Mouse (Mus musculus) layer of hippocampus, adult 8-10 months (tissue): Measurements from ENCODE around the gene Asgr2. TPM values are rescaled to one million over a fixed set of nuclear protein-coding genes. Genes with fewer than 3 reads are reported as not detected.
"Not testable (repeated sequence)": the region's sequence is repeated elsewhere in the genome, so short reads cannot be mapped to it uniquely, and the experiment has no call there.

Experiments
- DNase-seq, 2 experiments: peaks; one replicate each; pipeline ENCODE4 v3.0.0; 2022; ENCODE audit warnings: low spot score in 2 of 2
- total RNA-seq, 4 experiments: library from RNA; stranded (reverse); gene quantifications; 2 replicates each; pipeline ENCODE4 v1.2.4; 2022

Asgr2 gene
- under 1 TPM in 1 of 4 experiments, not detected in 3; 0.32 TPM for total RNA-seq

DNA sequence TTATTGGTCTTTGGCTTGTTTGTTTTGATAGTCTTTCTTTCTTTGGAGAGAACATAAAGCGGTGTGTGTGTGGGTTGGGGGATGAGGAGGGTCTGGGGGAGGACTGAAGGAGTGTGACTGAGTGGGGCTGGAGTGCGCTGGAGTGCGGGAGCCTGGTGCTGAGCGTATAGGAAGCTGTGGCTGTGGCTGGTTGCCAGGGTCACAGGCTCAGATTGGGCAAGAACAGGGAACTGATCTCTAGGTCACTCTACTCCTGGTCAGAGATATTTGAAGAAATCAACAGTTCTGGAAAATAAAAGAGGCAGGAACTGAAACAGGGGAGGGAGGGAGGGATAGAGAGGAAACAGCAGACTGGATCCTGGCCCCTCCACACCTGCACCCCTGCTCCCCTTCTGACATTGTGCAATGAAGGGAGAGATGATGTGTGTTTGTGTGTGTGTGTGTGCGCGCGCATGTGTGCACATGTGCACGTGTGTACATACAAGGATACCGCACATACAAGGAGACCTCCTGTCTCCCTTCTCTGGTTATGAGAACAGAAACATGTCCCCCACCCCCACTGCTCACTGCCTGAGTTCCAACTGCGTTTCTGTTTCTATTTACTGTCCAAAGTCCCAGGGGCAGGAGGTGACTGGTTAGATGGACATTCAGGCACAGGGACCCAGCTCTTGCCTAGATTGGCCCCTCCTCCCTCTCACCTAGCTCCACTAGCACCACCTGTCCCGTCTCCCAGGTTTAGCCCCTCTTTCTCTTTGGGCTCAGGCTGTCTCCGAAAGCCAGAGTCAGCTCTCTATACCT, at the start of gene Asgr2:
Gene Asgr2 (plus strand): TSS at position 659 of the 798 bp plus-strand sequence.
- DNase-seq, result no peak

DNA sequence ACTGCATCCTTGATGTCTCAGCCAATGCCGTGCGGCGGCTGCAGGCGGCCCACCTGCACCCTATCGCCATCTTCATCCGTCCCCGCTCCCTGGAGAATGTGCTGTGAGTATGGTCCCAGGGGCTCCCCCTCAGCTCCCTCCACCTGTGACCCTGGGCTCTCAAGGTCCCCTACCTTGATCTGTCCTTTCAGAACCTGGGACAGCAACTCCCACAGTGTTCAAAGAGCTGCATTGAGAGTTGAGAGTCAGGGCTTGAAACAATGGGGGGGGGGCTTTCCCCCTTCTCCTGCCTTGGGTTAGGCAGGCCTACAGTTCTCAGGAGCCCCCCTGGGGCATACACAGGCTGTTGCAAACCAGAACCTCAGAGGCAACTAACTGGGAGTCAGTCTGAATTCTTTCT, 48.8 kb upstream of the Asgr2 start:
- no peak for DNase-seq

DNA sequence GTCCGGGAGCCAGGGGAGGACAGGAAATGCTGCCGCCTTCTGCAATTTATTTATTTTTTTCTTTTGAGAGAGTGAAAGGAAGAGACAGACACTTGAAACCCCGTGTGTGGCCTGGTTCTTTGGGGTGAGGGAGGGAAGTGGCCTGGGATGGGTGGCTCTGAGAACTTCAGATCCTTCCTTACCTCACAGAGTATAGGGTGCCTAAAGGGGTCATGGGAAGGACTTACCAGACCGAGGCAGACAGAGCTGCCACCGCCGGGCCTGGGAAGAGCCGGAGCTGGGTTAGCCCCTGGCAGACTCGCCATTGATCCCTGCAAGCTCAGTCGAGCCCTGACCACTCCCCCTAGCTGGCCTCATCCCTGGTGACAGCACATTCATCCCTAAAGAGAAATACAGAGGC, 47.0 kb upstream of the Asgr2 start:
- DNase-seq, result no peak

DNA sequence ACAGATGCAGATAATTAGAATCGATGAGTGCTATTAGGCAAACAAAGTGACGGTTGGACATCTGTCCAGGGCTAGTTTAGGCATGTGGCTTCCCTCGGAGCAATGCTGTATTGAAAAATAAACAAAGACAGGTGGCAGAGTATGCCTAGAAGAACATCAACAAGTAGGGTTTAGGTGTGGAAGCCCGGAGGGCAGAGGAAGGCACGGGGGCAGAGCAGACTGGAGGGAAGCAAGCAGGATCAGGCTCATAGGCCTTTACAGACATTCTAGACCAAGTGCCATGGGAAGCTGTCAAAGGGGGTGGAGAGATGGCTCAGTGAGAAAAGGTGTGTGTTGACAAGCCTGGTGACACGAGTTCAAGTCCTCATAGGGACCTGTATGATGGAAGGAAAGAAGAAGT, 43.1 kb upstream of the Asgr2 start:
- DNase-seq, result no peak

DNA sequence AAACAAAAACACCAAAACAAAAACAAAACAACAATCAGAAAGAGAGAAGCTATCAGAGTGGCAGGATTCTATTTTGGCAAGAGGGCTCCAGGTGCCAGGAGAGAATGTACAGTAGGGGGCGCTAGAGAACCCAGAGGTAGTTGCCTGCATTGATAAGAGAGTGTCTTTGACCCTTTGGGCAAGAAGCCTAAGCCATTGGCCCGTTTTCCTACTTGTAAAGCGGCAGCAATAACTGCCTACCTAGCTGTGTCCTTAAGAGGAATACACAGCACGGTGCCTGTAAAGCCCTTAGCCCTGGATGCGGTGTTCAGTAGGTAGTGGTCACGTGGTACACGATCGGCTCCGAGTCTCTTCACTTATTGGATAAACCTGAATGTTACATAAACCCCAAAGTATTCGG, 42.6 kb upstream of the Asgr2 start:
- no peak for DNase-seq

DNA sequence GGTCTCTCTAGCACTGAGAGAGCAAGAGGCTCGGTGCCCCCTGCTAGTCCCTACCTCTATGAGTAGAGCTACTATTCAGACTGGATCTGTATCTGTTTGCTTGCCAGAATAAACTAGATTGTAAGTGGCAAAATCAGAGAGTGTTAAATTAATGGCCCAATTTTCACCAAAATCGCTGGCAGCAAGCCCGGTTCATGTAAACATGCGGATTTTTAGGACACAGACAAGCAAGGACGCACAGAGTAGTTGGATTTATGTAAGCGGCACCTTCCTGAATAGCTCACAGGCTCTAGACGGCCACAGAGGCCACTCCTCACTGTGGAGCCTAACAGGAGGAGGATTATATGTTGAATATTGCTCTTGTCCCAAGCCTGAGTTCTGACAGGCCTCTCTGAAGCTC, 39.3 kb upstream of the Asgr2 start:
- no peak for DNase-seq

DNA sequence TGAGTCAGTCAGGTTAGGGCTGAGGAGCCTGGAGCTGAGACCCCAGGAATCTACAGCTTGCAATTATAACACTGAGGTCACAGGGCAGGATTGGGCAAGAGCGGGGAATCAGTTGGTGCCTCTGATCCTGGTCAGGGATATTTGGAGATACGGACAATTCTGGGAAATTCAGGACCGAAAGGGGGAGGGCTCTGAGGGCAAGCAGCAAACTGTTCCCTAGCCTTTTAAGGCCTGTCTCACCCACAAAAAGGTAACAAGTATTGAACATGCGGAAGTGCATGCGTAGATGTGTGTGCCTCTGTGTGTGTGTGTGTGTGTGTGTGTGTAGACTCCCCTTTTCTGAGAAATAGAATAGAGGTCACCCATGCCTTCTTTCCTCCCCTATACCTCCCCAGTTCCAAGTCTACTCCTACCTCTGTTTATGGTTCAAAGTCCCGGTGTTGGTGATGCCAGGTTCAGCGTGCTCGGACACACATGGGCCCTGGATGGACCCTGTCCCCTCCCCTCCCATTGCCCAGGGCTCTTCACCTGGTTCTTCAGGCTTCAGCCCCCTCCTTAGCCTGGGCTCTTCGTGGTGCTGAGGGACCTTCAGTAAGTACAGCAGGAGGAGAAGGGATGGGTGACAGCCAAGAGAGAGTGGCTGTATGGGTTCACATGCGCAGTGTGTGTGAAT, 38.4 kb upstream of the Asgr2 start, which contains the start of gene Asgr1:
Gene Asgr1 (plus strand): TSS at position 188 of the 673 bp plus-strand sequence.
- no peak for DNase-seq

DNA sequence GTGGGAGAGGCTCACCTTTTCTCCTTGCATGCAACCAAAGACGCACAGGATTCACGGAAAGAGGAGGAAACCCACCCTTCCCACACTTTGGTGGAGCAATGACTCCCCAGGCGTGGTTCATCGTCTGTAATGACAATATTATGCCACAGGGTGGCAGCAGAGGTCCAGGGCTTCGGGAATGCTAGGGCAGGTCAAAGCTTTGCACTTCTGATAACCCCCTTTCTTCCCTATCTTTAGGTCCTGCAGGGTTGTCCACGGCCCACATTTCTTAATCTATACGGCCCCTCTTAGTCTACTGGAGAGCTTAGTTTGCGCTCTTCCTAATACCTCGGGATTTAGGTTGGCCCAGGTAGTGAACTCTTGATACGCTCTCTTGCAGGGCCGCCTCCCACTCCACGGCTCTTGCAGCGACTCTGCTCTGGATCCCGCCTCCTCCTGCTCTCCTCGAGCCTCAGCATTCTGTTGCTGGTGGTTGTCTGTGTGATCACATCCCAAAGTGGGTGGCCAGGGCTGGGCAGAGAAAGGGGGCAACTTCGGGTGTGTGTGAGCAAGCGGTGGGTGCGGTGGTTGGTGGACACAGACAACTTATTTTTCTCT, 36.7 kb upstream of the Asgr2 start:
- DNase-seq, result peak in 1 of 2 experiments; percentile 70

DNA sequence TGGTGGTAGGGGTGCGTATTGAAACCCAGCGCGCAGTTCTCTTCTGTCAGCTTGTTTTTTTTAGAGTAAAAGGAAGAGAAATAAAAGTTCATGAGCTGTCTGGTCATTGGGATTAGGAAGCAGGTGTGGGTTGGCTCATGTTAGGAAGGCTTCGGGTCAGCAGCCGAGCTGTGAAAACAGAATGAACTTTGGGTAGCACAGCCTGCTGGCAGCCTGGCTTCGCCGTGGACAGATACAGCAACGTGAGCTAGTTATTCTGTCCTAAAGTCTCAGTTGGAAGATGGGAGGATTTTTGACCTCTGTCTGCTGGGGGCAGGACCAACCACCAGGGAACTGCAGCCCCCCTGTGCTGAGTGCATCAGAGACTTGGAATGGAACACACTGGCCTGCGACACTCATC, 34.6 kb upstream of the Asgr2 start:
- no peak for DNase-seq

DNA sequence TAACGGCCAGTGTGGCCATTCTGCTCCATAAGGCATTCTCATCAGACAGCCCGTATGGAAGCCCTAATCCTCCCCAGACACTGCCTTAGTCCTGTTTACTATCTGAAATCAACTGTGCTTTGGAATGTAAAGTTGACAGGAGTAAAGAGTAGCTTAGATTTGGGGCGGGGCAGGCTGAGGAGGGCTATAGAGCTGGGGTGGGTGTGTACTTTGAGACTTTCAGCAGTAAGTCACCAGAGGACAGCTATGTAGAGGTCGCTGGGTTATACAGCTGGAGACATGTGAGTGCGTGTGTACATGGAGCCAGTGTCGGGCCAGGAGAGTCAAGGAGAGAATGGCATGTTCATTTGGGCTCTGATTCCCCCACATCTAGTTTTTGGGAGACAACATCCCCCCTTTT, 32.5 kb upstream of the Asgr2 start:
- no peak for DNase-seq

DNA sequence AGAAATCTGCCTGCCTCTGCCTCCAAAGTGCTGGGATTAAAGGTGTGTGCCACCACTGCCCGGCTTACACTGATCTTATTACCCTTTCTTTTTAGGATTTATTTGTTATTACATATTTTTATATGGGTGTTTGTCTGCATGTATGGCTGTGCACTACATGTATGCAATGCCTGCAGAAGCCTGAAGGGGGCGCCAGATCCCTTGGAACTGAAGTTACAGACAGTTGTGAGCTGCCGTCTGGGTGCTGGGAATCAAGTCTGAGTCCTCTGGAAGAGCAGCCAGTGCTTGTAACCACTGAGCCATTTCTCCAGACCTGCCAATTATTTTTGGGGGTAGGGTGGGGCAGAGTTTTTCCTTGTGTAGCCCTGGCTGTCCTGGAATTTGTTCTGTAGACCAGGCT, 29.4 kb upstream of the Asgr2 start:
- DNase-seq, result no peak

DNA sequence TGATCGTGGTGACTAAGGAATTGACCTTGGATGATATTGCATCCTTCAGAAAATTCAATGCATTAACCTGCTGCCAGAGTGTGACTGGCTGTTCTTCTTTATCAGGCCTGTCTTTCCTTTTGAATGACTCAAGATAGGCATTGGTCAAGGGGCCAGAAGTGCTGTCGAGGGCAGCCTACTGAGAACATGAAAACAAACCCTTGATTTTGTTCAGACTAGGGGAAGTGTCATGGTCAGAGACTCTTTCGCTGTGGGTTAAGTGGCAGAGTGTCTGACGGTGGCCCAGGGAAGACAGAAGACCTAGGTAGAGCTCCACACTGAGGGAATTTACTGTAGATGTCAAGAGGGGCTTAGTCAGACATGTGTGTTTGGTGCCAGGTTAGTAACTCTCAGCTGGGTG, 25.7 kb upstream of the Asgr2 start:
- DNase-seq, result no peak

DNA sequence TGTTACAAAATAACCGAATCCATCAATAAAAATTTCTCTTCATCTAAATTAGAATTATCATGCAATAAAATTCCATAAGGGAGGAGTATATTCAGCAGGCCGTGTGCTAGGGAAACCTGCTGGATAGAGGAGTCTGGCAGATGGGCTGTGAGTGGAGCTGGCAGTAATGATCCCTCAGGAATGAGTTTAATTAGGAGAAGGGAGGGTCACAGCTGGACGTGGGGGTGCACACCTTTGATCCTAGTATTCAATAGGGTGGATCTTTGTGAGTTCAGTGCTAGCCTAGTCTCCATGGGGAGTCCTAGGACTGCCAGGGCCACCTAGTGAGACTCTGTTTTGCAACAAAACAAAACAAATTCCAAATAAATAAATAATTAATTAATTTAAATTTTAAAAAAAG, 24.2 kb upstream of the Asgr2 start:
- DNase-seq, result no peak

DNA sequence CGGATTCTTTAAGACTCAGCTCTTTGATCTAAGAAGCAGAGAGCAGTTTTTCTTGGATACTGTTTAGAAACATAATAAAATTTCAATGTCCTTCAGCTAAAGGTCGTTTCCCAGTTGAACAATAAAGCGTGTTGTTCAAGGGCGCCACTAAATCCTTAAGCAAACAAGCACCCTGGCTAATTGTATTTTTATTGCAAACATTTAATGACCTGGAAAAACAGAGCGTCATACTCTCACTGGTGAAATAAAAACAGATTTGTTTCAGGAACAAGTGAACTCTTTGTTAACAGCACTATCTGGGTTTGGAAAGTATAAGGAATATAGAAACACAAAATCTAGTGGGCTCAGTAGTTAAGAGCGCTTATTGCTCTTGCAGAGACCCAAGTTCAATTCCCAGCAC, 22.4 kb upstream of the Asgr2 start:
- no peak for DNase-seq

DNA sequence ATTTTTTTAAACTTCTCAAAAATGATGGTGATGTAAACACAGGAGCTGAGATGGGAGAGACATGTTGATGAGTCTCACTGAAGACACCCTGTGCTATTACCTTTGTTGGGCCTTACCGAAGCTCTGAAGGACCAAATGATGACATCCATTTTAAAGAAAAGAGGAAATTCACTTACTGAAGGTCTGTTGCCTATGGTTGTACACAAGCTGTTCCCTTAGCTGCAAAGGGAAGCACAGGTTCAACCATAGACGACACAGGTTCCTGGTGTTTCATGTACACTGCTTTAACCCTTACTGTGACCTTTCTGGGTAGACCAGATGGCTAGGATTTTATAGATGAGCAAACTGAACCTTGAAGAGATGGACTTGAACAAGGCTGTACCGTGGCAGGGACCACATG, 21.8 kb upstream of the Asgr2 start:
- not testable (repeated sequence) for DNase-seq

DNA sequence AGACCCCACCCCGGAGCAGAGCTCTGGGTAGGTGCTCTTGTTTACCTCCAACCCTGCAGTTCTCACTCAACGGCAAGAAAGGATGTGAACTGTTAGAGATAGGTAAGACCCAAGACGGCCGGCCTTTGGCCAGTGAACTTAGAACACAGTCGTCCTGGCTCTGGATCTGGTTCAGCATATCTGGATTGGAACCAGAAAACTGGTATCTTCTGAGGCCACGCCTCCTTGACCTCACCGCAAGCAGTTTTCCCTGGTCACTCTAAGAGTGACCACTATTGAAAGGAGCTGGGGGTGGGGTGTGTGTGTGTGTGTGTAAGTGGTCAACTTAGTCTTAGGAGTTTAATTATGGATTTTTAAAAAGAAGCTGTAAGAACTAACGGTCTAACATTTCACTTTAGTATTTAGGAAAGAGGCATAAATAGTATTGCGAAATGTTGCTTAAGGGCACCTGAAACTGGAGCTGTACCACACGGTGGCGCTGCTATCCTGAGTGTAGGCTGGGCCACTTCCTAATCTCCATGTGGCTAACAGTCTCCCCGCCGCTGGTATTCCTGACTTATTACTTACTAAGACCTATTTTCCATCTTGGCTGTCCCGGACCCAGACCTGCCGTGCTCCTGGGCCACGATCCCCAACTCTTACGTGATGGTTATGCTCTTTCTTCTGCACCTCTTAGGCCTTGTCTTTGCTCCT, 17.9 kb upstream of the Asgr2 start:
- DNase-seq, result peak in 1 of 2 experiments; percentile 81

DNA sequence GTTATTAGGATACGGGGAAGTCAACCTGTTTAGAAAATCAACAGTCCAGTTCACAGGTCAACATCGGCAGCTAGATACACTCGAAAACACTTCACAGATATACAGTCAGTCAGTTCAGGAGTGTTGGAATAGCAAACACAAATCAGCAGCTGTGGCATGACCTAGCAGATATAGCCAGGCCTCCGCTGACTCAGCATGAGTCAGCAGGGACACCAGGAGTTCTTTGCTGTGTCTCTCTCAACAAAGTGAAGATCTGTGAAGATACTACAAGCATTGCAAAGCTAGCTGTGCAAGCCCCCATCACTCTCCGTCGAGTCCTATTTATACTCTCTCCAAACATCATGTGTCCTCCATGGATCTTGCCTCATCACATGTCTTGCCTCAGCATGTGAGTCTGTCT, 16.9 kb upstream of the Asgr2 start:
- no peak for DNase-seq

DNA sequence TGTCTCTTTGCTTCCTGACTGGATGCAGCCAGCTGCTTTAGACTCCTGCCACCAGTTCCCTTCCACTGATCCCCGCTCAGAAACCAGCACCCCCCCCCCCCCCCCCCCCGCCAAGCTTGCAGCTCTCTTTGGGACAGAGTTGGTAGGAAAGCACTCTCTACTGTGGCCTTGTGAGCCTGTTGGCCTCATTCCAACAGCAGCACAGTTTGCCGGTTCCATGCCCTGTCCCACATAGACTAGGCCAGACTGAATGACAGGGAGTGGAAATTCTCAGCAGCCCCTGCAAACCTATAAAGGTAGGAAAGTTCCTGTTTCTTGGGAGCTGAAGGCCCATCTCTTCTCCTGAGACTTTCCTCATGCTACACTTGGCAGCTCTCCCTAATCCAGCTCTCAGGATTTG, 15.0 kb upstream of the Asgr2 start:
- no peak for DNase-seq

DNA sequence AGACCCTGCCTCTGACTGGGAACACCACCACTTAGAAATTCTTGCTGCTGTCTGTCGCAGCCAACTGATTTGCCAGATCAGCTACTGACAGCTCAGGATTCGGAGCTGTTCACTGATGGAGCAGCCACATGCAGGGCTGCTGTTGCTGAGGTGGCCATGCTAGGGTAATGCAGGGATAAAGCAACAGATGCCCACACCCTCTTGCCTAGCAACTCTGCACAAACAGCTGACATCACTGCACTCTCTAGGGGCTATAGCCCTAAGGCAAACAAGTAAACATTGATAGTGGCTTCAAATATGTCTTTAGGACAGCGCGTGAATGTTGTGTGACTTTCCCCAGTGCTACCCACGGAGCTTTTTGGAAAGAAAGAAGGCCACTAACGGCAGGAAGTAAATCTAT, 13.3 kb upstream of the Asgr2 start:
- no peak for DNase-seq

DNA sequence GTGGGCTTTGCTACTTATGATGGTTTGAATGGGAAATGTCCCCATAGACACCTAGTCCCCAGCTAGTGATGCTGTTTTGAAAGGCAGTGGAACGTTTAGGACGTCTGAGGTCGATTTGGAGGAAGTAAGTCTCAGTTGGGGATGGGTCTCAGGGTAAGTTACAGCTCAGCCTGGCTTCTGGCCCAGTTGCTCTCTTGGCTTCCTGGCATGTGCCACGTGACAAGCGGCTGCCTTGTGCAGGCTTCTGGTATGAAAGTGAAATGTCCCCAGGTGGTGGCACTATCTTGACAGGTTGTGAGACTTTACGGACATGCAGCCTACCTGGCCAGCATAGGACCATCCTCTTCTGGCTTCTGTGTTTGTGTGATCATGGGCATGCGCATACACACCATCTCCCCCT, 12.5 kb upstream of the Asgr2 start:
- DNase-seq, result no peak

DNA sequence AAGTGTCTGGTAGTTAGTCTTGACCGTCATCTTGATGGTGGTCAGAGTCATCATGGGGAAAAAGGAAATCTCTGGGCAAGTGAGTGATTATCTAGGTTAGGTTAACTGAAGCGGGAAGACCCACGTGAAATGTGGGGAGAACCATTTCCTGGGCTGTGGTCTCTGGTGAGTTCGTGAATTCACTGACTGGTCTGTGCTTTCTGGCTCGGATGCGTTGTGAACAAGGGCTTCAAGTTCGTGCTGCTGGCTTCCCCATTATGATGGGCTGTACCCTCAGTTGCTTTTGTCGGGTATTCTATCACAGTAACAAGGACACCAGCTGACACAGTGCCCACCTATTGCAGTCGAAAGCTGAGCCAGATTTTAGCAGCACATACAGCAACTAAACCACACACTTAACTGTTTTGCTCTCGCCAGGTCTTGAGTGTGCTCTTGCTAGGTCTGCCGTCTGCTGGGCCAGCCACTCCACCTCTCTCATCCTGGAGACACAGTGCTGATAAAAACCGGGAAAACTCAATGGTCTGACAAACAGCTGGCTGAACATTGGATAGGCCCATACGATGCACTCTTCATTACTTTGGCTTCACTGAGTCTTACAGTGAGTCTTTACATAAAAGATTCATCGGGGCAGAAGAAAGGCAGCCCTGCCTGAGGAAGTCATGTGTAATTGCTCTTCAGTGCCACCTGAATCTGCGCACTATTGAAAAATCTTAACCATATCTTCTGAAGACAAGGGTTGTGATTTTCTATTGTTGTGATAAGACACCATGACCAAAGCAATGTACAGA, 11.4 kb upstream of the Asgr2 start:
- DNase-seq, result no peak
